Mouse (Mus musculus): Measurements from ENCODE around the gene Dlg2. TPM values are rescaled to one million over a fixed set of nuclear protein-coding genes. Genes with fewer than 3 reads are reported as not detected.

The Dlg2 gene
- polyA plus RNA-seq, 1 experiment from 2014 or later: 1.4 TPM

GRCm38 (mm10) chr7:92292918-92293518 is 1816.5 kb downstream of the Dlg2 start:
- Histone ChIP-seq H3K9ac (no peak overlapping the region), H3K27ac (no peak overlapping the region), H3K4me2 (no peak overlapping the region), H3K4me3 (replicated peaks) (no peak overlapping the region), H3K27me3 (no peaks in the 10 kb centered on the region), H3K4me1 (no peaks in the 10 kb centered on the region), H3K36me3 (no peaks in the 10 kb centered on the region), H3K9me3 (replicated peaks) (no peaks in the 10 kb centered on the region)
- ATAC-seq (replicated peaks; ENCODE audit: low FRiP score): no peak
- WGBS: 68% methylated on average over 8 of the region's 8 CpGs

GRCm38 (mm10) chr7:92301046-92301445 is 1824.6 kb downstream of the Dlg2 start:
- no peak overlapping the region for H3K9ac ChIP-seq
- no peak overlapping the region for H3K4me2 ChIP-seq
- H3K9me3 ChIP-seq (replicated peaks): no peaks in the 10 kb centered on the region
- no peaks in the 10 kb centered on the region for H3K4me1 ChIP-seq
- no peaks in the 10 kb centered on the region for H3K27me3 ChIP-seq
- no peaks in the 10 kb centered on the region for H3K36me3 ChIP-seq
- no peak overlapping the region for H3K27ac ChIP-seq
- no peak for ATAC-seq (replicated peaks; ENCODE audit: low FRiP score)
- no peak overlapping the region for H3K4me3 ChIP-seq (replicated peaks)
- 62% methylated on average over 2 of the region's 2 CpGs for WGBS

- Histone ChIP-seq H3K36me3 (no peaks in the 10 kb centered on the region), H3K4me3 (replicated peaks) (no peak overlapping the region), H3K4me1 (no peaks in the 10 kb centered on the region), H3K9me3 (replicated peaks) (no peaks in the 10 kb centered on the region), H3K9ac (no peak overlapping the region), H3K27me3 (no peaks in the 10 kb centered on the region), H3K4me2 (no peak overlapping the region), H3K27ac (no peak overlapping the region)
- 83% methylated on average over 2 of the region's 2 CpGs for WGBS
- no peak for ATAC-seq (replicated peaks; ENCODE audit: low FRiP score)
Measured at GRCm38 (mm10) chr7:92307634-92308033, 1831.2 kb downstream of the Dlg2 start.

GRCm38 (mm10) chr7:92308168-92308567 is 1831.7 kb downstream of the Dlg2 start:
- Histone ChIP-seq H3K36me3 (no peaks in the 10 kb centered on the region), H3K9ac (no peak overlapping the region), H3K27me3 (no peaks in the 10 kb centered on the region), H3K4me2 (no peak overlapping the region), H3K4me1 (no peaks in the 10 kb centered on the region), H3K9me3 (replicated peaks) (no peaks in the 10 kb centered on the region), H3K27ac (no peak overlapping the region), H3K4me3 (replicated peaks) (no peak overlapping the region)
- no peak for ATAC-seq (replicated peaks; ENCODE audit: low FRiP score)
- 67% methylated on average over 2 of the region's 2 CpGs for WGBS

- Histone ChIP-seq H3K9me3 (replicated peaks) (no peaks in the 10 kb centered on the region), H3K27ac (no peak overlapping the region), H3K4me1 (no peaks in the 10 kb centered on the region), H3K9ac (no peak overlapping the region), H3K4me3 (replicated peaks) (no peak overlapping the region), H3K27me3 (no peaks in the 10 kb centered on the region), H3K4me2 (no peak overlapping the region), H3K36me3 (no peaks in the 10 kb centered on the region)
- ATAC-seq (replicated peaks; ENCODE audit: low FRiP score): no peak
- WGBS: 87% methylated on average over 6 of the region's 6 CpGs
Measured at GRCm38 (mm10) chr7:92316389-92316788, 1839.9 kb downstream of the Dlg2 start.

- 44% methylated on average over 1 of the region's 1 CpGs for WGBS
- ATAC-seq (replicated peaks; ENCODE audit: low FRiP score): no peak
Measured at GRCm38 (mm10) chr7:92319469-92319868, 1843.0 kb downstream of the Dlg2 start.

GRCm38 (mm10) chr7:92320181-92320580 is 1843.7 kb downstream of the Dlg2 start:
- Histone ChIP-seq H3K4me1 (no peaks in the 10 kb centered on the region), H3K4me3 (replicated peaks) (no peak overlapping the region), H3K4me2 (no peak overlapping the region), H3K36me3 (no peaks in the 10 kb centered on the region), H3K27me3 (no peaks in the 10 kb centered on the region), H3K9ac (no peak overlapping the region), H3K9me3 (replicated peaks) (no peaks in the 10 kb centered on the region), H3K27ac (no peak overlapping the region)
- no peak for ATAC-seq (replicated peaks; ENCODE audit: low FRiP score)

More at GRCm38 (mm10) chr7:92319469-92319868, 1843.0 kb downstream of the Dlg2 start:
- H3K27ac ChIP-seq: no peak overlapping the region
- H3K9me3 ChIP-seq (replicated peaks): no peaks in the 10 kb centered on the region
- H3K27me3 ChIP-seq: no peaks in the 10 kb centered on the region
- no peak overlapping the region for H3K4me3 ChIP-seq (replicated peaks)
- no peaks in the 10 kb centered on the region for H3K4me1 ChIP-seq
- H3K9ac ChIP-seq: no peak overlapping the region
- no peaks in the 10 kb centered on the region for H3K36me3 ChIP-seq
- H3K4me2 ChIP-seq: no peak overlapping the region

GRCm38 (mm10) chr7:92321786-92322185 is 1845.3 kb downstream of the Dlg2 start:
- H3K4me3 ChIP-seq (replicated peaks): no peak overlapping the region
- H3K36me3 ChIP-seq: no peaks in the 10 kb centered on the region
- no peak overlapping the region for H3K27ac ChIP-seq
- no peaks in the 10 kb centered on the region for H3K9me3 ChIP-seq (replicated peaks)
- no peak overlapping the region for H3K4me2 ChIP-seq
- no peaks in the 10 kb centered on the region for H3K27me3 ChIP-seq
- H3K4me1 ChIP-seq: no peaks in the 10 kb centered on the region
- 80% methylated on average over 2 of the region's 2 CpGs for WGBS
- H3K9ac ChIP-seq: no peak overlapping the region
- ATAC-seq (replicated peaks; ENCODE audit: low FRiP score): no peak

- WGBS: 55% methylated on average over 13 of the region's 13 CpGs
- H3K4me3 ChIP-seq (replicated peaks): no peak overlapping the region
- no peaks in the 10 kb centered on the region for H3K4me1 ChIP-seq
- H3K27me3 ChIP-seq: no peaks in the 10 kb centered on the region
- no peak overlapping the region for H3K9ac ChIP-seq
- H3K9me3 ChIP-seq (replicated peaks): no peaks in the 10 kb centered on the region
- H3K36me3 ChIP-seq: no peaks in the 10 kb centered on the region
- H3K27ac ChIP-seq: no peak overlapping the region
- no peak for ATAC-seq (replicated peaks; ENCODE audit: low FRiP score)
- H3K4me2 ChIP-seq: no peak overlapping the region
Measured at GRCm38 (mm10) chr7:92322342-92323069, 1846.0 kb downstream of the Dlg2 start.

GRCm38 (mm10) chr7:92323710-92324109 is 1847.2 kb downstream of the Dlg2 start:
- Histone ChIP-seq H3K36me3 (no peaks in the 10 kb centered on the region), H3K9ac (no peak overlapping the region), H3K4me1 (no peaks in the 10 kb centered on the region), H3K4me2 (no peak overlapping the region), H3K9me3 (replicated peaks) (no peaks in the 10 kb centered on the region), H3K27ac (no peak overlapping the region), H3K4me3 (replicated peaks) (no peak overlapping the region), H3K27me3 (no peaks in the 10 kb centered on the region)
- WGBS: 47% methylated on average over 4 of the region's 4 CpGs
- ATAC-seq (replicated peaks; ENCODE audit: low FRiP score): no peak

GRCm38 (mm10) chr7:92327343-92327896 is 1850.9 kb downstream of the Dlg2 start:
- H3K9ac ChIP-seq: no peak overlapping the region
- H3K4me3 ChIP-seq (replicated peaks): no peak overlapping the region
- H3K9me3 ChIP-seq (replicated peaks): no peaks in the 10 kb centered on the region
- H3K36me3 ChIP-seq: no peaks in the 10 kb centered on the region
- H3K4me1 ChIP-seq: no peaks in the 10 kb centered on the region
- WGBS: 33% methylated on average over 2 of the region's 2 CpGs
- H3K4me2 ChIP-seq: no peak overlapping the region
- H3K27ac ChIP-seq: no peak overlapping the region
- H3K27me3 ChIP-seq: no peaks in the 10 kb centered on the region
- ATAC-seq (replicated peaks; ENCODE audit: low FRiP score): no peak

GRCm38 (mm10) chr7:92333220-92333898 is 1856.9 kb downstream of the Dlg2 start:
- Histone ChIP-seq H3K9me3 (replicated peaks) (no peaks in the 10 kb centered on the region), H3K4me3 (replicated peaks) (no peak overlapping the region), H3K4me2 (no peak overlapping the region), H3K9ac (no peak overlapping the region), H3K4me1 (no peaks in the 10 kb centered on the region), H3K36me3 (no peaks in the 10 kb centered on the region), H3K27ac (no peak overlapping the region), H3K27me3 (no peaks in the 10 kb centered on the region)
- ATAC-seq (replicated peaks; ENCODE audit: low FRiP score): no peak
- 80% methylated on average over 5 of the region's 5 CpGs for WGBS

Data from kidney, embryonic 15.5 days (tissue).